12 mouse cellular contexts compared by ENCODE assay signal in genomic region chr6:72880913-72881618, GRCm38 (mm10). TPM values are rescaled to one million over a fixed set of nuclear protein-coding genes. Genes with fewer than 3 reads are reported as not detected.
DNase-seq lines count a peak whose midpoint lies in the region; ATAC-seq and TF ChIP-seq lines count a peak whose summit lies in the region.
"Had no signal": no experiment of that assay in that cellular context is flagged by ENCODE, and none has a peak within 500 bp of the region (broad histone marks: within the 10 kb centered on the region; RNA-seq: fewer than 3 reads in every experiment).

No protein-coding gene starts in this region.

- H3K27me3 ChIP-seq in heart, embryonic 11.5 days (ENCODE audit: control insufficient read depth, insufficient read depth, low read length): no peaks in the 10 kb centered on the region
- H3K27me3 ChIP-seq in megakaryocyte, embryonic 14.5 days (replicated peaks): no peaks in the 10 kb centered on the region
- H3K27me3 ChIP-seq in midbrain, postnatal 0 days (ENCODE audit: insufficient read depth, low read length): no peaks in the 10 kb centered on the region
- H3K27me3 ChIP-seq in hindbrain, embryonic 12.5 days: no peaks in the 10 kb centered on the region
- H3K27me3 ChIP-seq: forebrain, embryonic 13.5 days; kidney, embryonic 15.5 days; limb, embryonic 13.5 days had no signal

- no peak; the same call in 1 of the 2 replicates for ATAC-seq in heart, embryonic 11.5 days (replicated peaks; ENCODE audit: insufficient number of reproducible peaks, low FRiP score, low TSS enrichment)
- ATAC-seq in CD4-positive, CD25-positive, alpha-beta regulatory T cell, adult 4 months: peak; percentile 93
- ATAC-seq in erythroblast, adult 5-6 weeks (replicated peaks; ENCODE audit: low FRiP score, poor library complexity, severe bottlenecking): peak; percentile 90
- no peak for ATAC-seq in midbrain, postnatal 0 days (ENCODE audit: low FRiP score)
- ATAC-seq in hindbrain, embryonic 12.5 days (ENCODE audit: low FRiP score): no peak
- ATAC-seq: forebrain, embryonic 13.5 days had no signal

- no peak overlapping the region for H3K4me3 ChIP-seq in heart, embryonic 11.5 days (ENCODE audit: low read depth, low read length)
- H3K4me3 ChIP-seq in megakaryocyte, embryonic 14.5 days (replicated peaks): peak overlapping the region; percentile 89
- no peak overlapping the region for H3K4me3 ChIP-seq in midbrain, postnatal 0 days (ENCODE audit: low read depth, low read length)
- H3K4me3 ChIP-seq in hindbrain, embryonic 12.5 days: no peak overlapping the region
- H3K4me3 ChIP-seq: forebrain, embryonic 13.5 days; kidney, embryonic 15.5 days; limb, embryonic 13.5 days had no signal

- no peaks in the 10 kb centered on the region for H3K9me3 ChIP-seq in heart, embryonic 11.5 days (replicated peaks; ENCODE audit: control insufficient read depth, low read length)
- no peaks in the 10 kb centered on the region for H3K9me3 ChIP-seq in megakaryocyte, embryonic 14.5 days
- no peaks in the 10 kb centered on the region for H3K9me3 ChIP-seq in midbrain, postnatal 0 days (ENCODE audit: low read length)
- H3K9me3 ChIP-seq in hindbrain, embryonic 12.5 days (replicated peaks): no peaks in the 10 kb centered on the region
- H3K9me3 ChIP-seq: forebrain, embryonic 13.5 days; kidney, embryonic 15.5 days; limb, embryonic 13.5 days had no signal

- DNase-seq in heart, adult 9 months (ENCODE audit: low spot score in 2 of 2): no peak
- no peak for DNase-seq in midbrain, postnatal 0 days (ENCODE audit: low spot score)
- no peak for DNase-seq in left cerebral cortex, adult 8-10 months (ENCODE audit: low spot score in 2 of 2)
- DNase-seq: cerebellum, adult 11 months had no signal

- H3K36me3 ChIP-seq in heart, embryonic 11.5 days (ENCODE audit: control insufficient read depth, insufficient read depth, low read length): no peaks in the 10 kb centered on the region
- H3K36me3 ChIP-seq in megakaryocyte, embryonic 14.5 days (replicated peaks; ENCODE audit: low read length): peaks cover 4% of the 10 kb centered on the region
- no peaks in the 10 kb centered on the region for H3K36me3 ChIP-seq in midbrain, postnatal 0 days (ENCODE audit: insufficient read depth, low read length)
- H3K36me3 ChIP-seq in hindbrain, embryonic 12.5 days: no peaks in the 10 kb centered on the region

- WGBS in heart, embryonic 11.5 days (ENCODE audit: insufficient replicate concordance): 66% methylated on average over 9 of the region's 9 CpGs
- 91% methylated on average over 9 of the region's 9 CpGs for WGBS in midbrain, postnatal 0 days
- 88% methylated on average over 9 of the region's 9 CpGs for WGBS in hindbrain, embryonic 12.5 days

- no peak overlapping the region for H3K9ac ChIP-seq in heart, embryonic 11.5 days (ENCODE audit: low read depth, low read length)
- H3K9ac ChIP-seq in midbrain, postnatal 0 days (replicated peaks; ENCODE audit: low read length, poor library complexity, severe bottlenecking): no peak overlapping the region
- H3K9ac ChIP-seq in hindbrain, embryonic 12.5 days: no peak overlapping the region
- H3K9ac ChIP-seq: forebrain, embryonic 13.5 days; kidney, embryonic 15.5 days; limb, embryonic 13.5 days had no signal

- H3K4me1 ChIP-seq in heart, embryonic 11.5 days (ENCODE audit: control insufficient read depth, insufficient read depth, low read length): peaks cover 16% of the 10 kb centered on the region
- peaks cover 82% of the 10 kb centered on the region for H3K4me1 ChIP-seq in megakaryocyte, embryonic 14.5 days
- no peaks in the 10 kb centered on the region for H3K4me1 ChIP-seq in midbrain, postnatal 0 days (ENCODE audit: insufficient read depth, low read length)
- H3K4me1 ChIP-seq in hindbrain, embryonic 12.5 days: peaks cover 2% of the 10 kb centered on the region; the same call in 1 of the 2 replicates
- H3K4me1 ChIP-seq: forebrain, embryonic 13.5 days had no signal

- peak overlapping the region; percentile 12; the same call in 1 of the 2 replicates for H3K27ac ChIP-seq in heart, embryonic 11.5 days (ENCODE audit: low read depth, low read length)
- no peak overlapping the region for H3K27ac ChIP-seq in midbrain, postnatal 0 days (ENCODE audit: low read depth, low read length)
- H3K27ac ChIP-seq in hindbrain, embryonic 12.5 days: no peak overlapping the region
- H3K27ac ChIP-seq: forebrain, embryonic 13.5 days; kidney, embryonic 15.5 days; limb, embryonic 13.5 days had no signal

- TF ChIP-seq CTCF in midbrain, postnatal 0 days (IDR thresholded peaks at IDR 0.05): no peak

- peak overlapping the region; percentile 37 for H3K4me2 ChIP-seq in heart, embryonic 11.5 days
- no peak overlapping the region for H3K4me2 ChIP-seq in midbrain, postnatal 0 days (ENCODE audit: low read depth, low read length, poor library complexity, severe bottlenecking)
- H3K4me2 ChIP-seq in hindbrain, embryonic 12.5 days (replicated peaks): no peak overlapping the region
- H3K4me2 ChIP-seq: forebrain, embryonic 13.5 days; kidney, embryonic 15.5 days; limb, embryonic 13.5 days had no signal

RNA-seq across cellular contexts. Expression of gene Kcmf1, which starts 18.7 kb away (rescaled TPM):
- polyA plus RNA-seq in heart, embryonic 11.5 days (2014; fragmentation: Nextera tagmentation; extraction: Ambion mirVana): 44.7 and 46.1 TPM in 2 replicates
- polyA plus RNA-seq in CD4-positive, CD25-positive, alpha-beta regulatory T cell, adult 4 months (2017; shearing (Covaris generic)): 10 to 100 TPM in 1 of 2 experiments, 1 to 10 TPM in 1; 7.4 to 13.1 TPM
- 11.9 and 18.6 TPM in 2 replicates for total RNA-seq in erythroblast, adult 5-6 weeks (2015; ENCODE audit: low replicate concordance)
- 36.5 and 36.7 TPM in 2 replicates for total RNA-seq in erythroblast, adult 5-6 weeks (2017; ENCODE audit: low replicate concordance)
- 10.2 and 91.5 TPM in 2 replicates for polyA plus RNA-seq in megakaryocyte, embryonic 14.5 days (2012; ENCODE audit: insufficient read depth, low replicate concordance)
- total RNA-seq in midbrain, postnatal 0 days (2014; rRNA removed): 70.9 and 74.2 TPM in 2 replicates
- polyA plus RNA-seq in midbrain, postnatal 0 days (2015; fragmentation: Nextera tagmentation; extraction: Ambion mirVana): 45.5 and 52.8 TPM in 2 replicates
- 46.5 and 49.0 TPM in 2 replicates for polyA plus RNA-seq in hindbrain, embryonic 12.5 days (2016; fragmentation: Nextera tagmentation; extraction: Ambion mirVana)
- 10 to 100 TPM; 66.2 to 67.2 (median 67.1) TPM for total RNA-seq in left cerebral cortex, adult 8-10 months (2022)

Comparison
In these comparisons a context has a peak if more than half of its experiments do, and no peak if none do; other contexts are left out.
1. ATAC-seq: peak in CD4-positive, CD25-positive, alpha-beta regulatory T cell, adult 4 months (single experiment) and erythroblast, adult 5-6 weeks (single experiment); none in heart, embryonic 11.5 days (single experiment), midbrain, postnatal 0 days (single experiment) and hindbrain, embryonic 12.5 days (single experiment).